Mouse (Mus musculus) spleen, postnatal 0 days (tissue): ENCODE measurements around the gene Dxo. TPM values are rescaled to one million over a fixed set of nuclear protein-coding genes. Genes with fewer than 3 reads are reported as not detected.

Experiments
- polyA plus RNA-seq: library from polyadenylated mRNA; unstranded; fragments of >200 nt; fragmentation: Nextera tagmentation; extraction: Ambion mirVana; gene quantifications from 2 replicates; pipeline ENCODE4 v1.2.1, GENCODE M21; 2015

The Dxo gene
- 32.9 and 33.7 TPM in 2 replicates for polyA plus RNA-seq

DNA sequence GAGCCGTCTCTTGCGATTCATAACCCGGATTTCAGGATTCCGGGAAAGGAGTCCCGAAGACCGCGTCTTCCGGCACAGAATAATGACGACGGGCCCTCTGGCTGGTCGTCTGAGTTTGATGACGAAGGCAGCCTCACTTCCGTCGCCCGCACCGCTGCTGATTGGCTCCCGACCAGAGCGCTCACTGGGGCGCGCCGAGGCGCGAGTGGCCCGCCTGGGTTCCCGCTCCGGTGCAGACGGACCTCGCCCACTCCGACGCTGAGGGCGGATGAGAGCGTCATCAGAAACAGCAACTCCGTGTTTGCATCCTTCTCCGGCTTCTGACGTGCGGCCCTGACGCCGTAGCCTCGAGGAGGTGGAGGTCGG lies at the start of gene Dxo, which contains the start of gene Stk19:
Gene Dxo, plus strand, starts transcription at position 164 of the 366 bp plus-strand sequence.
Gene Stk19, minus strand, starts transcription at position 90 of the 366 bp plus-strand sequence.

DNA sequence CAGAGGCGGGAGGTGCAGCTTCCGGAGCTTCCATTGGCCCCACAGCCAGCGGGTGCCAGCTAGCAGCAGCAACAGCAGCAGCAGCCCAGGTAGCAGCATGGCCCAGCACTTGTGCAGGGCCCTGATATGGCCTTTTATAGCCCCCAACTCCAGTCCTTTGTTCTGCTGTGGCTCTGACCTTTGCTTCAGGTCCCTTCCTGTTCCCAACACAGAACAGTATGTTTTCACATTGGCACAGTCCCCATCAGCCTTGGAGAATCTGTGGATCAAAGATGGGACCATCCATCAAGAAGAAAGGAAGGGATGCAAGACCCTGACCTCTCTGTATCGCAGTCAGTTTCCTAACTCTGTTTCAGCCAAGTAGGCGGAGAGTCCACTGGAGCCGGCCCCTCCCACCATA lies 32.5 kb upstream of the Dxo start, which contains the start of gene Cyp21a1:
Gene Cyp21a1, minus strand, starts transcription at position 261 of the 400 bp plus-strand sequence.

DNA sequence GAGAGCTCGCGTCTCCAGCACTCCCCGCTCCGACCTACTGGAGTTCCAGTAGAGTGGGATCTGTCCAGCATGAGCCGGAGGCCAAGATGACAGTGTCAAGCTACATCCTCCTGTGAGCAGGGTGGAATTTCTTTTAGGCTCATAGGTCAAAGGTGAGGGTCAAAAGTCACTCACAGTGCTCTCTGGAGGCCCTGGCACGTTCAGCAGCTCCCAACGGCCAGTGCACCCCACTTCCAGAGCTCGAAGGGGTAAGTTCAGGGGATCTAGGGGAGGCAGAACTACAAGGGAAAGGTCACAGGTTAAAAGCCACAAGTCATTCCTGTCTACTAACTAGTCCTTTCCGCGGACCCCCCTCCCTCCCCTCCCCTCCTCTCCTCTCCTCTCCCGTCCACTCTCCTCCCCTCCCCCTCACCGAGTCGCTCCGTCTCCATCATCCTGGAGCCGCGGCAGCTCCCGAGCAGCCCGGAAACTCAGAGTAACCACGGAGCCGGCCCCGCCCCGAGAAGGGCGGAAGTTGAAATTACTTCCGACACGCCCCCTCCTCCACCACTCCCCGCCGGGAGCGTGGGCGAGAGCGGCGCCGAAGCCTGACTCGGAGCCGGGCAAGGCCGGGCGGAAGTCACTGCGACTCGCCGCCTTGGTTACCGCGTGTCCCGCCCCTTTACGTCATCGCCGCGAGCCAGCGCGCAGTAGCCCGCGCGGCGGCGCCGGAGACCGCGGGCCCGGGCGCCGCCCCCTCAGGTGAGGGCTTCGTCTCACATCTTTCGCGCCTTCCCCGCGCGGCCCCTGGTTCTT lies 13.1 kb downstream of the Dxo start, which contains the start of the genes Skiv2l and Nelfe:
Gene Skiv2l, minus strand, starts transcription at position 489 of the 795 bp plus-strand sequence.
Gene Nelfe, plus strand, starts transcription at position 670 of the 795 bp plus-strand sequence.

DNA sequence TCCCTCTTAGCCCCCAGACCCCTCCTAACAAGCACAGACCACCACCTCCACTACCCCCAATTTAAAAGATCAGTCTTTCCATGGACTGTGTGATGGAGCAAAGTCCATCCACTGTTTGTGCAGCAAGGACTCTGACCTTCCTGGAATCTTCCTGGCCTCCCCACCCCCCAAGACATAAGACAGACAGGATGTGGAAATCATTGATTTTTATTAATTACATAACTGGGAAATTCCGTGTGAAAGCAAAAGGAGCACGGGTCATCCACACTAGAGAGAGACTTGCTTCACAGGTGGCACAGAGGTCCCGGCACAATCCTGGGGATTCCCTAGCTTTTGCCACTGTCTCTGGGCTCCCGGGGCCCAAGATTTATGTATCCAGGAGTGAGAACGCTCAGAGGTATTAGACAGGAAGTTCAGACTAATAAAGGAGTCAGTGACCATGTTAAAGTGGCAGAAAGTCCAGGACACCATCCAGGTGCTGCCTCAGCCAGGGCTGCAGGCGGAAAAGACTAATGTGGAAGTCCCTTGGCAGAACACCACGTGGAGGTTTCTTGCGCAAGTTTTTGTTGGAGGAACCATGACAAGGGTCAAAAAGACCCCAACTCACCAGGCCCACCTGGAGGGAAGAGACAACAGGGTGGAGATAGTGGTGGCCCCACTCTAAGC lies 25.7 kb downstream of the Dxo start, which contains the start of gene Cfb:
Gene Cfb, minus strand, starts transcription at position 103 of the 666 bp plus-strand sequence.

DNA sequence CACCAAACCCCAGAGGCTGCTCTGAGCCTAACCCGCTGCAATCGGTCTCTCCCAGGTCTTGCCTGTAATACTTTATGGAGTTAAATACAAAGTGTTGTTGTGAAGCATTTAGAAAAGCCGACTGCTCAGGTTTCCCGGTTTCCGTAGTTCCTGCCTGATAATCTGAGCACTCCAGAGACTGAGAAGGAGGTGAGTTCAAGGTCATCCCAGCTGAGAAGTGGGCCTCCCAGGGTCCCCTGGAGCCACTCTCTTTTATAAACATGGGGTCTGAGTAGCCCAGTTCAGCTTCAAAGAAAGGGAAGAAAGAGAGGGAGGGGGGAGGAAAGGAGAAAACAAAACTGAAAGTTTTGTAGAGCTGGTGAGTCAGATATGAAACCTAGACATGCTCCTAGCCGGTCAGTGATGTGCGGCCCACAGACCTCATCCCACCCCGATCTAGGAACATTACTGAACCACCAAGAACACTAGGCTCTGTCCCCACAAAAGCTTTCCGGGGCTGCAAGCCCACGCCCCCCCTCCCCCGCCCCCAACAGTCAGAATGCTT lies 42.6 kb downstream of the Dxo start, which contains the start of gene Zbtb12:
Gene Zbtb12, plus strand, starts transcription at position 148 of the 544 bp plus-strand sequence.

DNA sequence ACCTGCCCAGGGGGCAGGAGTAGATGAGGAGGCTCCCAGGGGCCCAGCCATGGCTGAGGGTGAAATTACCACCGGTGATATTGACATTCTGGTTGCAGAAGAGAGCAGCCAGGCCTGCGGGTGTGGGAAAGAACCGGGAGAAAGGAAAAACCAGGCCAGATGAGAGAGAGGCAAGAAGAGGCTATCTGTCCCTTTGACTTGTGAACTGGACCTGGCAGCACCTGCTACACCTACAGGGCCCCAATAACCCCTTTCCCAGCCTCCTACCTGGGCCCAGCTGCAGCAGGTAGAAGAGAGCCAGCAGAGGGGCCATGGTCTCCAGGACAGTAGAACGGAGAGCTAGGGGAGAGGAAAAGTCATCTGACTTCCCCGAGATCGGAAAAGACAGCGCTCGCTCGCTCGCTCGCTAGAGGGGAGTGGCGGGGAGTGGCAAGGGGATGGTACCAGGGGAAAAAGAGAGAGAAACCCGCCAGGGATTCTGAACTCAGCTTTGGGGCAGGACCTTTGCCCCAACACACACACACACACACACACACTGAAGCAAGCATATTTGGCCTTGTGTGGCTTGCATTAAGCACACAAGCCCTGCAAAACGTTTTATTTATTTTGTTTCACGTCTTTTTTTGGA lies 45.0 kb downstream of the Dxo start, which contains the start of gene Gm20547:
Gene Gm20547, minus strand, starts transcription at position 360 of the 628 bp plus-strand sequence.

Other genes starting within 250 kb of the Dxo start
- gene Gpsm3, start 247.2 kb upstream of the Dxo start, polyA plus RNA-seq, result 43.9 and 63.3 TPM in 2 replicates
- gene Pbx2, start 245.8 kb upstream of the Dxo start, polyA plus RNA-seq, result 7.4 and 9.3 TPM in 2 replicates
- 2.8 and 3.9 TPM in 2 replicates for gene Ager, start 239.2 kb upstream of the Dxo start, polyA plus RNA-seq
- 70.9 and 75.6 TPM in 2 replicates for gene Rnf5, start 233.3 kb upstream of the Dxo start, polyA plus RNA-seq
- 22.9 and 23.1 TPM in 2 replicates for gene Agpat1, start 232.8 kb upstream of the Dxo start, polyA plus RNA-seq
- 2.1 and 2.8 TPM in 2 replicates for gene Egfl8, start 221.0 kb upstream of the Dxo start, polyA plus RNA-seq
- gene Ppt2, start 208.5 kb upstream of the Dxo start, polyA plus RNA-seq, result 10.5 and 14.2 TPM in 2 replicates
- gene Prrt1, start 207.5 kb upstream of the Dxo start, polyA plus RNA-seq, result 0.11 and 0.19 TPM in 2 replicates
- gene Fkbpl, start 192.3 kb upstream of the Dxo start, polyA plus RNA-seq, result 6.8 and 8.6 TPM in 2 replicates
- 18.6 and 26.1 TPM in 2 replicates for gene Atf6b, start 189.9 kb upstream of the Dxo start, polyA plus RNA-seq
- 2.2 and 3.9 TPM in 2 replicates for gene Tnxb, start 166.5 kb upstream of the Dxo start, polyA plus RNA-seq
- 2.7 and 2.8 TPM in 2 replicates for gene C4b, start 93.1 kb upstream of the Dxo start, polyA plus RNA-seq
- gene Cyp21a1, start 32.5 kb upstream of the Dxo start, polyA plus RNA-seq, result not detected in 2 replicates
- 33.1 and 34.3 TPM in 2 replicates for gene Stk19, start 74 bp upstream of the Dxo start, polyA plus RNA-seq
- gene Skiv2l, start 13.2 kb downstream of the Dxo start, polyA plus RNA-seq, result 22.8 and 27.9 TPM in 2 replicates
- gene Nelfe, start 13.4 kb downstream of the Dxo start, polyA plus RNA-seq, result 49.8 and 51.5 TPM in 2 replicates
- 5.7 and 8.3 TPM in 2 replicates for gene Cfb, start 25.5 kb downstream of the Dxo start, polyA plus RNA-seq
- 0.99 and 1.2 TPM in 2 replicates for gene Zbtb12, start 42.5 kb downstream of the Dxo start, polyA plus RNA-seq
- not detected in 2 replicates for gene Gm20547, start 45.0 kb downstream of the Dxo start, polyA plus RNA-seq
- gene C2, start 61.2 kb downstream of the Dxo start, polyA plus RNA-seq, result 7.5 and 11.8 TPM in 2 replicates
- 26.6 and 32.9 TPM in 2 replicates for gene Ehmt2, start 61.5 kb downstream of the Dxo start, polyA plus RNA-seq
- gene Slc44a4, start 77.4 kb downstream of the Dxo start, polyA plus RNA-seq, result 0.08 and 0.25 TPM in 2 replicates
- 15.6 and 21.0 TPM in 2 replicates for gene Neu1, start 94.2 kb downstream of the Dxo start, polyA plus RNA-seq
- gene Hspa1b, start 122.2 kb downstream of the Dxo start, polyA plus RNA-seq, result 0.13 and 0.32 TPM in 2 replicates
- gene Gm20481, start 132.9 kb downstream of the Dxo start, polyA plus RNA-seq, result not detected in 2 replicates
- 1.7 and 1.8 TPM in 2 replicates for gene Hspa1a, start 135.1 kb downstream of the Dxo start, polyA plus RNA-seq
- 0.23 and 0.30 TPM in 2 replicates for gene Hspa1l, start 135.7 kb downstream of the Dxo start, polyA plus RNA-seq
- gene Lsm2, start 144.8 kb downstream of the Dxo start, polyA plus RNA-seq, result 138 and 160 TPM in 2 replicates
- gene Vars, start 164.0 kb downstream of the Dxo start, polyA plus RNA-seq, result 104 and 108 TPM in 2 replicates
- 0.40 and 0.49 TPM in 2 replicates for gene Vwa7, start 179.6 kb downstream of the Dxo start, polyA plus RNA-seq
- 19.7 and 23.0 TPM in 2 replicates for gene Sapcd1, start 191.0 kb downstream of the Dxo start, polyA plus RNA-seq
- 6.9 and 8.1 TPM in 2 replicates for gene Msh5, start 209.7 kb downstream of the Dxo start, polyA plus RNA-seq
- 245 and 258 TPM in 2 replicates for gene Clic1, start 212.9 kb downstream of the Dxo start, polyA plus RNA-seq
- 52.0 and 69.5 TPM in 2 replicates for gene Ddah2, start 222.0 kb downstream of the Dxo start, polyA plus RNA-seq
- gene Ly6g6c, start 228.4 kb downstream of the Dxo start, polyA plus RNA-seq, result 0.17 TPM in 1 of 2 replicates, not detected in the other
- gene Mpig6b, start 229.2 kb downstream of the Dxo start, polyA plus RNA-seq, result 2.5 and 3.1 TPM in 2 replicates
- gene Ly6g6e, start 239.9 kb downstream of the Dxo start, polyA plus RNA-seq, result 0.23 and 0.47 TPM in 2 replicates
- 1.2 and 2.1 TPM in 2 replicates for gene Ly6g6d, start 241.0 kb downstream of the Dxo start, polyA plus RNA-seq
- 1.4 and 2.2 TPM in 2 replicates for gene Ly6g6f, start 248.6 kb downstream of the Dxo start, polyA plus RNA-seq